Mouse (Mus musculus): ENCODE measurements around the gene Shroom3.

DNA sequence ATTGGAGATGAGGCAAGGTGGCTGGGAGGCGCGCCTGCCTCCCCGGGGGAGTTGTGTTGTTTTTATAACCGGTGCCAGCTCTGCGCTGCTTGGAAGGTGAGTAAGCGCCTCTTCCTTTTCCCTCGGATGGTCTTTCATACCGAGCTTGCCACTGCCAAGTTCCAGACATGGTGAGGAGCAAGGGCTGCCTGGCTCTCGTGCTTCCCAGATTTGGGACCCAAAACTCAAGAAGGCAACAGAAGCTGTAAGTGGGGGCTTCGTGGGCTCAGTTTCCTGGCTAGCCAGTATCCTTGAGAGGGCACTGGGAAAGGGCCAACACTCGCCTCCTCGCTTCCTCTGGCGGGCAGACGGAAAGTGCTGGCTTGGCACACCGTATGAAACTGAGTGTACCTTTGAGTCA lies 173.1 kb downstream of the Shroom3 start:
- TF ChIP-seq CTCF (IDR thresholded peaks at IDR 0.05; ENCODE audit: borderline replicate concordance, insufficient read depth, low read depth, low read length) (no peak), POLR2A (IDR thresholded peaks at IDR 0.05; ENCODE audit: borderline replicate concordance, insufficient read depth, low read length) (no peak)

All from cerebellum, adult 2 months (tissue).